Mouse (Mus musculus): ENCODE measurements around the gene Foxo1. TPM values are rescaled to one million over a fixed set of nuclear protein-coding genes. Genes with fewer than 3 reads are reported as not detected.
A peak's percentile ranks its signal among the peaks of the same experiment; 100 is the strongest.

The Foxo1 gene
- total RNA-seq, 1 experiment from 2014 or later: 24.0 TPM

DNA sequence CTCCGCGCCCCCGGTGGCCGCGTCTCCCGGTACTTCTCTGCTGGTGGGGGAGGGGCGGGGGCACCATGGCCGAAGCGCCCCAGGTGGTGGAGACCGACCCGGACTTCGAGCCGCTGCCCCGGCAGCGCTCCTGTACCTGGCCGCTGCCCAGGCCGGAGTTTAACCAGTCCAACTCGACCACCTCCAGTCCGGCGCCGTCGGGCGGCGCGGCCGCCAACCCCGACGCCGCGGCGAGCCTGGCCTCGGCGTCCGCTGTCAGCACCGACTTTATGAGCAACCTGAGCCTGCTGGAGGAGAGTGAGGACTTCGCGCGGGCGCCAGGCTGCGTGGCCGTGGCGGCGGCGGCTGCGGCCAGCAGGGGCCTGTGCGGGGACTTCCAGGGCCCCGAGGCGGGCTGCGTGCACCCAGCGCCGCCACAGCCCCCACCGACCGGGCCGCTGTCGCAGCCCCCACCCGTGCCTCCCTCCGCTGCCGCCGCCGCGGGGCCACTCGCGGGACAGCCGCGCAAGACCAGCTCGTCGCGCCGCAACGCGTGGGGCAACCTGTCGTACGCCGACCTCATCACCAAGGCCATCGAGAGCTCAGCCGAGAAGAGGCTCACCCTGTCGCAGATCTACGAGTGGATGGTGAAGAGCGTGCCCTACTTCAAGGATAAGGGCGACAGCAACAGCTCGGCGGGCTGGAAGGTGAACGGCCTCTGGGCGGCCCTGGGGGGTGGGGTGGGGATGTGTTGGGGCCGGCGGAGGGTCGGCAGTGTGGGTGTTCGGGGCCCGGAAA is 789 bp downstream of the Foxo1 start:
- DNase-seq: peak; percentile 57

DNA sequence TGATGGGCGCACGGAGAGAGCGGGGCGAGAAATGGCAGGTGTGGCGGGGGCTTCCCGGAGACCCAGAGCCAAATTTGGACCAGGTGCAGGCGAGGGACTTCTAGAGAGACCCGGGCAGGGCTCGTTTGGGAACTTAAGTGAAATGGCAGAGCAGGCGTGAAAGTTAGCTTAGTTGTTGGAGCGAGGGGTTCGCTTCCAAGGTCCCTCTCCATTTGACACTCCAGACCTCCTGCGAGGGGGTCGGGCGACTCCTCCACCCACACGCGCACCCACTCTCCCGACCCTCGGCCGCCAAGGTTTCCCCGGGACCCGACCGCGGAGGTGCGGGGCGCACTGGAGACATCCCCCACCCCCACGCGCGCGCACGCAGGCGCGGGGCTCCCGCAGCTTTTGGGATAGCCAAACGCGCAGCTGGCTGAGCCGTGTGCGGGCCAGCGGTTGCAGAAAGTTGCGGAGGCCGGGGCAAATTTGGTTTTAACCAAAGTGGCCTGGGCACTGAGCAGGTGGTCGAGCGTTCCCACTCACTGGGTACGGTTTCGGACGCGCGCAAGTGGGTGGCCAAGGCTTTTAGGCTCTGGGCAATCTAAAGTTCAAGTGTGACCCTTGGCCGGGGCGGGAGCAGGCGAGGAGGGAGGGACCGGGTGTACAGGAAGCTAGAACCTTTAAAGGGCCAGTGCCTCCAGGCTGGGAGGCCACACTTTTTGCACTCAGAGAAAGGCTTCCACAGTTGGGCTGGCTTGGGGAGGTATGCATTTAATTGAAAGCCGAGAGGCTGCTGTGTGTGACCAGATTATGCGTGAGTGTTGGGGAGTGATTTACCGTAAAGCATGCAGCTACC is 1.6 kb downstream of the Foxo1 start:
- DNase-seq: peak; percentile 80

DNA sequence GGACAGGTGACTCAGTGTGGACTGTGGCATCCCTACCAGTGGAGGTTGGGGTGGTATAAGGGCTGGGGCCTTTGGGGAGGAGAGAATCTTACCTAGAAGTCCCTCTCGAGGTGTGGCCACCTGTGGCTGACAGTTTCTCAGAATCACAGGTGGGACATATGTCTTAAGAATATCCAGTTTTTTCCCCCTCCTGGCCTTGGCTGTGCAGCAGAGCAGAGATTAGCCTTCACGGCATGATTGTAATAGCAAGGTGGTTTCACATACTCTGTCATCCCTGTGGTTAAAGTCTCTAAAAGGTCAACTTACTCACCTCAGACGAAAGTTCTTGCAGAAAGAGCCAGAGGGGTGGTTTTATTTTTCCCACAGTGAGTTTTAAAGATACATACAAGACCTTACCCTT is 2.4 kb downstream of the Foxo1 start:
- DNase-seq: no peak

DNA sequence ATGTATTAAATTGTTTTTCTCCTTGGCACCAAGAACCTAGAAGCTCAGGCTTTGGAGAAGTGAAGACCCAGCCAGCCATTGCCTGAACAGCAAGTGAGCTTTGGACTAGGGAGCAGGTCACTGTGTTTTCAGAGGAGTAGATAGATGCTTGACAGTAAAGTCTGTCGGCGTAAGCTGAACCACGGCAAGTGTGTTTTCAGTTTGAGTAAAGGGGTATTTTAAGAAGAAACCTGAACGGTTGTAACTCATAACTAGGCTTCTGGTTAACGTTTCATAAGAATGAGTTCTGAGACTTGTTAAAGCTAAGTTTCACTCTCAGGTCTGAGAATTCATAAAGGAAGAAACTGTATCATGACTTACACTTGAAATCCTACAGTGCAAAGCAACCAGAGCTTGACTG is 3.2 kb downstream of the Foxo1 start:
- no peak for DNase-seq

DNA sequence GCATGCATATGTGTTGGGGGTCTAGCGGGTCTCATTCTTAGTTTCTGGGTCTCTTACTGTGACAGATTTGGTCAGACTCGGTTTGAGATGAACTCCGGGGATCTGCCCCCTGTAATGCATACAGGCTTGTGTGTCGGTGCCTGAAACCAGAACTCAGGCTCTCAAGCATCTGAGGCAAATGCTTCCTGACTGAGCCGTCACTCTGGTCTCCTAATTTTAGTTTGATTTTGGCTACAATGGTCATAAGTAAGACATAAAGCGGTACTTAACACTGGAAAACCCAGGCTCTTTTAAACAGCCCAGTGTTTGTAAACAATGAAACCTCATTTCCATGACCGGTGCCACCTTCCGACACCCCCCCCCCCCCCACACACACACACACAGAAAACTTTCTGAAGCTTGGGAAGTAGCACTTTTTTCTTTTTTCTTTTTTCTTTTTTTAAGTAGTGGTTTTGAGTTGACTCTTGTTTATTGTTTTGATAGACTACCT is 4.3 kb downstream of the Foxo1 start:
- DNase-seq: no peak

DNA sequence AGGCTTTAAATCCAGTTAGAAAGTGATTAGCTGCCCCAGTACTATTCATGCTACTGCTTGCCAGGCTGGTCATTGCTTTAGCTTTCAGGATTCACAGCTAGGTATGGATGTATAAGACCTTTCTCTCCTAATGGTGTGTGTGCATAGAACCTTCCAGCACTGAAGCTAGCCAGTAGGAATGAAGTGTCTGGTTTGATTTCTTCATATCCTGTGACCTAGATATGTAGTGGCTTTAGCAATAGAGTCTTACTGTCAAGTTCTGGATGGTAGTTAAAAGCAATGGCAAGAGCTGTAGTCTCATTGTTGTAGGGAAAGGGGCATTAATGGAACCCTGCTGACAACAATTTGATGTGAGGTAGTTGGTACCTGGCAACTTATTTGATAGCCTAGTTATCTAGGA is 6.3 kb downstream of the Foxo1 start:
- no peak for DNase-seq

DNA sequence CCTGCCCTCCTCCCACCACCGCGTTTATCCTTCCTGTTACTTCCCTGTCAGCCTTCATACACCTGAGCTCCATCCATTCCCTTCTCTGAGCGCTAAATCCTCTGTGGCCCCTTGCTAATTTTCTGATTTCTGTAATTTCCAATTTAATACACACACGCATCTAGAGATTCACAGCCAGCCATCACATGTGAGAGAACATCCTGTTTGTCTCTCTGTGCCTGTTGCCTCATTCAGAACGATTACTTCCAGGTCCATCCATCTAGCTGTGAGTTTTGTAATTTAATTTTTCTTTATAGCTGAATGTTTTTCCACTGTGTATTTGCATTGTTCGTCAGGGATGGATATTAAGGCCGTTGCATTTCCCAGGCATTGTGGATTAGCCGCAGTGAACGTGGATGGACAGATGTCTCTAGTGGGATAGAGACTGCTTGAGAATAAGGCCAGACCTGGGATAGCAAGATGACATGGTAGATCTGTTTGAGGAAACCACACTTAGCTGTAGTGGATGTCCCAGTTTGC is 7.0 kb downstream of the Foxo1 start:
- no peak for DNase-seq

DNA sequence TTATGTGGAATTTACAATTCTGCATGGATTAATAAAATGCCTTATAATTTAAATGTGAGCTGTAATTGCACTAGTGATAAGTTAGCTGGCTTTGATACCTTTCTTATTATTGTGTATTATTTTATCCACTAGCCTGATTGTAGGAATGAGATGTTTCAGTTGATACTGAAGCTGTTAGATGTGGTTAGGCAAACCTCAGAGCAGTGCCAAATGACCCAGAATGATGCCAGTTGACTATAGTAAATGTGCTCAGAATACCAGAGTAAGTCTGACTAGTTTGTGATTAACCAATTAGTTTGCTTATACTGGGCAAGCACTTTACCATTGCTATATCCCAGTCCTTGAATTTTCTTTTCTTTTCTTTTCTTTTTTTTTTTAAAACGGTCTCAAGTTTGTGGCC is 12.5 kb downstream of the Foxo1 start:
- no peak for DNase-seq

DNA sequence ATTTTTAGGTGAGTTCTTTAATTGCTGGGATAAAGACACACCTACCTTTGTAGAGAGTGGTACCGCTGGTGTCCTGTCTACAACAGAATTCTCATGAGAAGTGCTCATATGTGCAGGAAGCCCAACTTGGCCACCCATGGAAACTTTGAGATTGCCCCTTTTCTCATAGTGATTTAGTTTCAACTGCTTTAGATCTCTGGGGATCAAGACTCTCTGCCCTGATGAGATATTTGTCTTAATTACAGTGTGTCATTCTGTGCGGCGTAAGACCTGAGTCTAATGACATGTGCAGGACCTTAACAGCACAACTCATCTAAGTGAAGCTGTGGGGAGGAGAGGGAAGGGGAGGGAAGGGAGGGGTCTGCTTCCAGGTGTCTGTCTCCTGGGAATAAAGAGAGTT is 13.7 kb downstream of the Foxo1 start:
- DNase-seq: no peak

DNA sequence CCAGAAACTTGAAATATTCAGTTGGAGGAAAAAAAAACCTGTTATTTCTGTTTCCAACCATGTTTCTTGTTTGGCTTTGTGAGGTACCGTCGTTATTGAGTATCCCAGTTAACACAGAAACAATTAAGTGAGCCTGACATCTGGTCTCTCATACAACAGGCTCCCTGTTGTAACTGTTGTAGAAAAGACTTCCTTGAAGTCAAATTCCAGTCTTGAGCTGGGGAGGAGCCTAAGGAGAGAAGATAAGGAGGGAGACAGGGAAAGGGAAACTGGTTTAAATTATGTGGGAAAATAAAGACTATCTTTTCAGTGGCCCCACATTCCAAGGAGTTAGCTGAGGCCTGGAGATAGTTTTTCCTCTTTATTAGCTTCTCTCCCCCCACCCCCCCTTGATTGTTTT is 14.2 kb downstream of the Foxo1 start:
- no peak for DNase-seq

DNA sequence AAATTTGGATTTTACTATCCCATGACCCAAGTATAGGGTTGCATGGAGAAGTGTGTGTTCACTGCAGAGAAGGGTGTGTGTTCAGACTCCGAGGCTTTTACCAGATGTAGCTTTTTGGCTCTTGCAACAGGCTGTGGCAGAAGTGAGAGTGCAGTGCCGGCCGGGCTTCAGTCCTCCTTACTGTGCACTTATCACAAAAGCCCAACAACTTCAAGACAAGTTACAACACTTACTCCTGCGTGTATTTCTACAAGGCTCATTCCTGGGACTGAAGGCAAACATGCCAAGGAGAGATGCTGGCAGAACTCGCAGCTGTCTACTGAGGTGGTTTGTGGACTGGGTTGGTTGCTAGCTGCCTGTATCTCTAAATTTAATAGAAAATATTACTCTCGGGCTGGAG is 15.4 kb downstream of the Foxo1 start:
- DNase-seq: no peak

DNA sequence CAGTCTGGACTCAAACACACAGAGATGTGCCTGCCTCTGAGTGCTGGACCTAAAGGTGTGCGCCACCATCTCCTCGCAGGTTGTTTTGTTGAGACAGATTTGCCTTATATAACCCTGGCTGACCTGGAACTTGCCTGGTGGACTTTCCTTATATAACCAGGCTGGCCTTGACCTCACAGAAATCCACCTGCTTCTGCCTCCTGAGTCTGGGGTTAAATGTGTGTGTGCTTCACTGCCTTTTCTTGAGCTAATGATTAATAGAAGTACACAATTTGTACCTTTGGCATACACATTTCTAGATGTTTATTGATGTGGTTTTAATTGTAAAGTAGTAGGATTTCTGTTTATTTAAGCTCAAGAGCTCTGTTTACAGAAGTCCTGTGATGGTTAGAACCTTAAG is 22.7 kb downstream of the Foxo1 start:
- DNase-seq: no peak

DNA sequence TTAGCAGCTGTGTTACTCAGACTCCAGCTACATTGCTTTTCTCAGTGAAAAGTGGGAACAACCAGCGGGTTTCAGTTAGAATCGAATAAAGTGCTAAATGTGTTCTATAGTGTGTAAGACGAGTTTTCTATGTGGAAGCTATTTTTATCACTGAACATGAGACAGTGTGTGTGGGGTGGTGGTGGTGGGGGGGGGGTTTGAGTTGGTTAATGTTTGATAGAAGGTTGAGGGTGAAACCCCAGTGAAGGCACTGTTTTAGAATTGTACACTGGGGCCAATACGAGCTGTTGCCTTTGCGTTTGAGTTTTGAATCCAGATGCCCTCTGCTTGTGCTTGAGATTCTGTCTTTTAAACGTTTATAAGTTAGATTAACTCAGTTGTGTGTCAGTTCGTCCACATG is 24.4 kb downstream of the Foxo1 start:
- no peak for DNase-seq

DNA sequence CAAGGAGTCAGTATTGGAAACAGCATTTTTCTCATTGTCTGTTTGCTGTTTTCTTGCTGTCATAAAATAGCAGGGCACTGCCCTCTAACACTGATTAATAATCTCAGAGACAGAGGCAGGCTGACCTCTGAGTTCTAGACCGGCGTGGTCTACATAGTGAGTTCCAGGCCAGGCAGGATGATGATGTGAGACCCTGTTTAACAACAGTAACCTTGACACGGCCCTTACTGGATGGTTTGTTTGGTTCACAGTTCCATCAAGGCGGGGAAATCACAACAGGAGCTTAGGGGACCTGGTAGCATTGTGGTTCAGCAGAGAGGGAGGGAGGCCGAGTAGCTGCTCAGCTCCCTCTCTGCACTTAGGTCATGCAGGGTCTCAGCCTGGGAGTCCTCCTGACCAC is 25.8 kb downstream of the Foxo1 start:
- DNase-seq: no peak

DNA sequence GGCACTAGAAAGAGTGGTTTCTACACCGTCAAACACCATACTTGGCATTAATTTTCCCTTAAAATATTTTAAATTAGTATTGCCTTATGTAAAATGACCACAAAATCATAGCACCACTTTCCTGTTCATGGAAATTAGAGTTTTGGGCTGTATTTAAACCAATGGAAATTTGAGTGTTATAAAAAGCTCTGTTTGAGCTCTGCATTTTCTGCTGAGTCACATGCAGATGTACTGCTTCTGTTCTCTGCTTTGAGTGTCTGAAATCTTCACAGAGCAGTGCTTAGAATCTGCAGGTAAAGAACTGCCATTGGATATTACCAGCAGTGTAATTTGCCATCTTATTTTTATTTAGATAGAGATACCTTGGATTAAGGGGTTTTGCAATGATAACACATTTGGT is 27.6 kb downstream of the Foxo1 start:
- DNase-seq: no peak

DNA sequence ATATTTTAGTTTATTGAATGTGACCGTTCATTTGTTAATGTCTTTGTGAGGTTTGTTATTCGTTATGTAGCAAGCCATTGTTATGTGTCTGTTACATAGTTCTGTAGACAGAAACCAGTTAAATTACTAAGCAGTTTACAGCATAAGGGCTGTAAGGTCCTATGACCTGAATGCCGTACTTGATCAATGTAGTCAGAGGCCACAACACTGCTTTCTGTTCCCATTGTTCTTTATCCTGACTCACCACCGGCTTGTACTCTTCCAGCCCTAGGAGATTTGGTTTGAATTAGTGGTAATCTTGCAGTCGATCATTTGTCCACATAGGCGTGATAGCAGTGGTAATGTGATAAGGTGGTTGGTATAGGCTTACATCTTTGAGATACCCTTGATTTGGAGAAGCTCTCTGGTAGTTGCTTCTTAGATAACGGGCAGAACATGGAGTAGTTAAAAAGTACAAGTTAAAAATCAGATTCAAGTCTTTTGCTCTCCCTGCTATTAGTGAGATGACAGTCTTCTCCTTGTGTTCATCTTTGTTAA is 28.2 kb downstream of the Foxo1 start:
- no peak for DNase-seq

DNA sequence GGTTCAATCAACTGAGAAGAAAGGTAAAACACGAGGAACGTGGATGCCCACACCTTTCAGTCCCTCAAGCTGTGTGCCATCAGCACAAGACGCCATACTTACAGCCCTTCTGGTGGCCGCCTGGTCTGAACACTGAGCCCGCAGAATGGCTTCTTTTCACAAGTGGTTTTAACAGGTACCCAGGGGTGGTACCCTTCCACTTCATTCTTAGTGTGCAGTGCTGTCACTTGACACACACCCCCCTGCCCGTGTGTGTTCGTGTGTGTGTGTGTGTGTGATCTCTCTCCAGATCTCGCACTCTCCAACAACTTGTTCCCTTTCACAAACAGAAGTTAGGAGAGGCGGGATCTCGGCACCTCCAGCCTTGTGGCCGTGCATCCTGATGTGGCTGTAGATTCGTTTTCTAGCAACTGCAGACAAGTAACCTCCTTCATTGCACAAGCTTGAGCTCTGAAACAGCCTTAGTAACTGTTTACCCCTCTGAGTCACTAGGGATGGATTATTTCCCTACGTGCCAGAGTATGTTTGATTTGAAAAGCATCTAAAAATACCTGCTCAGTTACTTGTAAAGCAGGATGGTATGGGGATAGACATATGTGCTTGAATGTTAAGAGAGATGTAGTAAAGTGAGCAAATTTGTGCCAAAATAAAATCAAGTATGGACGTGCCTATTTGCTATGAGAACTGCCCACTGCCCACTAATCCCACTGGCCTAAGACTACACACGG is 29.3 kb downstream of the Foxo1 start:
- DNase-seq: no peak

DNA sequence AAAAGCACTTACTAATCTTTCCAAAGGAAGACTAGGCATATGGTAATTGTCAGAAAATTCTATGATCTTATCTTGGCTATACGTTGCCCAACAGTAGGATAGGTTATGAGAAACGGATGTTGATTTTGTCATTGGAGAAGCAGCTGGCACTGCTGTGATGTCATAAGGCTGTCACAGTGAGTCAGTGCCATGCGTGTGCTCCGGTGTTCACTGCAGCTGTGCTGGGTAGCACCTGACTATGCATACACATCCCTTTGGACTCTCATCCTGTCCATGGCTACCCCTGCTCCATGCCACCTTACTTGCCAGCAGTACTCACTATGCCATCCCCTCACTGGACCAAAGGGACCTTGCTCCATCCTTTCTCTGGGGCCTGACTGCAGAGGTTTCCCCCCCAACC is 30.5 kb downstream of the Foxo1 start:
- no peak for DNase-seq

DNA sequence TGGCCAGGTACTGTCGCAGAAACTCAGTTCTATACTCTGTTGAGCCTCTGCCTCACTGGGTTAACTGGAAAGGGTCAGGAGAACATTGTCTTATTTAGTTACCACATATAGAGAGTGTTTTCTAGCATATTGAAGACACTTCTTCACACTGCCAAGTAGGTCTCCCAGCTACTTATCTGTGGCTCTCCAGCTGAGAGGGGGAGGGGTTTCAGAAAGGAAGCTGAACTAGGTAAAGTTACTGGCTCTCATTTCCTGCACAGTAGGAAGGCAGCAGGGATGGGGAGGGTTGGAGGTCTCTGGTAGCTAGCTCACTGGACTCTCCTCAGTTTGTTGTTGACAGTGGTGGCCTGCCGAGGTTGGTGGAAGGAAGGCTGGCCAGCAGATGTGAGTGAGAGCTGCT is 31.2 kb downstream of the Foxo1 start:
- no peak for DNase-seq

DNA sequence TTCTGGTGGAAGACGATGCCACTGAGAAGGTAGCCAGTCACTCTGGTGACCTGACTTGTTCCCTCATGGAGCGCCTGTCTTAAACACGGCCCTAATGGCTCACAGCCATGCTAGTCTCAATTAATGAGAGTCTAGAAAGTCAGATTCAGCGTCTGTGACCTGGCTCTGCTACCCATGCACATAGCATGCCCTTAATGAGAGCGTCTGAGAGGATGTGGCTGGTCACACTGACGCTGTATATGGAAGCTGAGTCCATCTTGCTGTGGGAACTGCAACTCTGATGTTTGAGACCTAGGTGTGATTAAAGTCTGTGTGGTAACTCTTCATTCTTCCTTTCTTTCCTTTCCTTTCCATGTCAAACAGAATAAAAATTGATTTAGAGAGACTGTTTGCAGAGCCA is 32.4 kb downstream of the Foxo1 start:
- no peak for DNase-seq

DNA sequence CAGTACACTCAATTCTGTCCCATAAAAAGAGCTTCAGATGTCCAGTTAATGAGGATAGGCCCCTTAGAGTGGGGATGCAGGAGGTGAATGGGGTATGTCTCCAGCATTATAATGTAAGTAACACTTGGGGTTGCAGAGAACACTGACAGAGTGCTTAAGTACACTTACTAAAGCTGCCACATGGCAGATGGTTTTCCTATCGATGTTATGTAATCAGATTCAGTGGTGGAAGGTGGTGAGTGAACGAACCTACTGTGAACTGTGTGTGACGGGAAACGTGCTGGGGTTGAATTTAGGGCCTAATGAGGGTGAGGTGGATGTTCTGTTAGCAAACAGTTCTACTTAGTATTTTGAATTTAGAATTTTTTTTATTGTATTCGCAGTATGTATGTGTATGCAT is 35.2 kb downstream of the Foxo1 start:
- DNase-seq: no peak

DNA sequence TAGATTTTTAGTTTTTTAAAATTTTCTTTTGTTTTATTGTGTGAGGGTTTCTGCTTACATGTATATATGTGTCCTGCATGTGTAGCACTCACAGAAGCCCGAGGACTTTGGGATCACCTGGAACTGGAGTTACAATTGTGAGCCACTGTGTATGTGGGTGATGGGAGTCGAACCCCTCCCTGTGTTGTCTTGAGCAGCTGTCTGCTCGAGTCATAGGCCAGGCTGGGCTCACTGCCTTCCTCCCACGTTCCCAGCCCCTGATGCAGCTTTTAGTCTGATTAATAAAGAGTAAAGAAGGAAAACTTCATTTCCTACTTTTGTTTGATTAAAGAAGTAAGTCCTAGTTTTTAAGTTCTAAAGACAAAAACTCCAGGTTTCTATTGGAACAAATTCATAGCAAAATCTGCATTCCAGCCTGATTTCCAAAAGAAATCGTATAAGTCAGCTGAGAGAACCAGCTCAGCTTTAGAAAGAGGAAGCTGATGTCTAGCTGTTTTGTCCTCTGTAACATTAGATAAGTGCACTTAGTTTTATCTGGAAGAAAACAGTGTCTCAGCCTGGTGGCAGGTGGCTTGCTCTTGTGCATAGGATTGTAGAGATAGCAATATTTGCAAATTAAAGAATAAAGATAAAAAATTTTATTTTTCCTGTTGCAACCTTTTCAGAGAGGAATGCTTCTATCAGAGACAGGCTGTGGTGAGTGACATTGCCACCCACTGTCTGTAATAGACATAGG is 40.6 kb downstream of the Foxo1 start:
- DNase-seq: no peak

Data from adrenal gland, postnatal 25 days (tissue).